Mouse (Mus musculus) heart, embryonic 16.5 days (tissue): ENCODE results near the gene Kcna1. TPM values are rescaled to one million over a fixed set of nuclear protein-coding genes. Genes with fewer than 3 reads are reported as not detected.

Source experiments
- ATAC-seq: fragments of 200-750 bp; cut with Nextera tagmentation; replicated peaks from 2 replicates; pipeline ENCODE4 v1.8.0; 2017; ENCODE audit warnings: moderate number of reproducible peaks; ENCODE audit not compliant: insufficient read depth, low FRiP score; ENCODE audit errors: extremely low read depth
- H3K27ac ChIP-seq: fragments of 300-500 bp; sonication (generic); 2 replicates; pipeline ENCODE4 v1.5.1; 2014; ENCODE audit warnings: mild to moderate bottlenecking, low read length, control low read depth, moderate library complexity
- H3K27me3 ChIP-seq: fragments of 300-500 bp; sonication (generic); 2 replicates; pipeline ENCODE4 v1.6.1; 2014; ENCODE audit warnings: low read length, mixed read lengths; ENCODE audit not compliant: control insufficient read depth, insufficient read depth
- H3K36me3 ChIP-seq: fragments of 300-500 bp; sonication (generic); 2 replicates; pipeline ENCODE4 v1.6.1; 2014; ENCODE audit not compliant: control insufficient read depth, insufficient read depth
- H3K4me1 ChIP-seq: fragments of 300-500 bp; sonication (generic); 2 replicates; pipeline ENCODE4 v1.6.1; 2014; ENCODE audit warnings: low read length, mixed read lengths; ENCODE audit not compliant: control insufficient read depth, insufficient read depth
- H3K4me2 ChIP-seq: fragments of 300-500 bp; sonication (generic); 2 replicates; pipeline ENCODE4 v1.6.1; 2014; ENCODE audit warnings: low read depth, mild to moderate bottlenecking, control low read depth, low read length
- H3K4me3 ChIP-seq: fragments of 300-500 bp; sonication (generic); 2 replicates; pipeline ENCODE4 v1.5.1; 2014; ENCODE audit warnings: mild to moderate bottlenecking, control low read depth, low read length
- H3K9ac ChIP-seq: fragments of 300-500 bp; sonication (generic); 2 replicates; pipeline ENCODE4 v1.6.1; 2014; ENCODE audit warnings: low read length, control low read depth
- H3K9me3 ChIP-seq: fragments of 300-500 bp; sonication (generic); replicated peaks from 2 replicates; pipeline ENCODE4 v1.6.1; 2016; ENCODE audit warnings: low read length; ENCODE audit not compliant: control insufficient read depth
- WGBS: fragments of 180-500 bp; shearing (Covaris S2); extraction: QIAGEN DNeasy Blood & Tissue Kit; methylation state at CpG from one replicate; pipeline ENCODE4 v1.1.7; 2014; 5-methylcytosine and 5-hydroxymethylcytosine counted together
- polyA plus RNA-seq: library from polyadenylated mRNA; unstranded; fragments of >200 nt; fragmentation: Nextera tagmentation; extraction: Ambion mirVana; gene quantifications from 2 replicates; pipeline ENCODE4 v1.2.1, GENCODE M21; 2015

The Kcna1 gene
- polyA plus RNA-seq, 1 experiment from 2014 or later, result 0.37 TPM

DNA sequence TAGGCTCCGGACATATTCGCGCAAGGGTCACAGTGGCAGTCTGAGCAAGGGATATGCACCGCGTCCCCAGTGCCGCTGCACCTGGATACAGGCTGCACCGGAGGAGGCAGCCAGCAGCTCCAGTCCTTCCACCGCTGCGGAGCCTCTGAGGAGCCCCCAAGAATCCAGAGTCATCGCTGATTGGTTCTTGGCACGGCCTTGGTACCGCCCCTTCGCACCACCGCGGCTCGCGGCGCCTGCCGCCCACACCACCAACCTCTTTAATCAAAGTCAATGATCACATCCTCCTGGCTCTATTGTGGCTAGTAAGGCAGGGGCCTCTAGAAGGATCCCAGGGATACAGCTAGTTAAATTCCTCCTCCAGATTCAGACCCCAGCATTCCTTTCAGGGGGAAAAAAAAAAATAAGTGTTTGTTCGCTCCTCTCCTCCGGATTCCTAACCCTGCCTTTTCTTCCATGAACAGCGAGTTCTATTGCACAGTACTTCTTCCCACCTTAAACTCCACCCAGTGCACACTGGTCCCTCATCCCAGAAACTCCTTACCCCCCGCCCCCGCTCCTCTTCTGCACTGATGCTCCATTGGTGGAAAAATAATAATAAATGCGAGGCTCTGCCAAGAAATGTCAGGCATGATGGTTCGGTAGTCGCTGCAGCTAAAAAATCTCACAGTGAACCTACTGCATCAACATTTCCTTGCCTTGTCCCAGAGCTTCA, 383 bp downstream of the Kcna1 start:
- Histone ChIP-seq H3K9me3 (no peaks in the 10 kb centered on the region), H3K4me3 (peak overlapping the region; percentile 55), H3K4me2 (peak overlapping the region; percentile 87), H3K27me3 (peaks cover 69% of the 10 kb centered on the region), H3K9ac (no peak overlapping the region), H3K36me3 (no peaks in the 10 kb centered on the region), H3K27ac (no peak overlapping the region), H3K4me1 (peaks cover 22% of the 10 kb centered on the region)
- 2% methylated on average over 27 of the region's 27 CpGs for WGBS
- peak; percentile 60; the same call in 1 of the 2 replicates for ATAC-seq

DNA sequence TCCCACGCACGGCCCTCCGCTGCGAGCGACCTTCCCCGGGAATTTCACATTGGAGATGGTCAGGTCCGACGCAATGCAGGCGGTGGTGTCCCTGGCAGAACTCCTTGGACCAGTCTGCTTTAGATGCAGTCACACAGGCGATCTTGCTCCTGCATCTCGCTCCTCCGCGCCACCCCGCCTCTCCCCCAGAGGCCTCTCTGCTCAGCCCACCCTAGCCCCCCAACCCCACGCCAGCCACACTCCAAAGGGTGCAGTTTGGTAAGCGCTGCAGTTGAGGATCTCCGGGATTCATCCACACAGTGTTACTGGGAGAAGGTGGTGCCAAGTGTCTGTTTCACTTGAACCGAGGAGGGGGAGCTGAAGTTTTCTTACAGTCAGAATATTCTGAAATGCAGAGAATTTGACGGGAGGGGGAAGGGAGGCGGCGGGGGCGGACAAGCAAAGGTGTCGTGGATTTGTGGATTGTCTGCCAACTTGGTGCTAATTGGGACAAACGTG, 1.1 kb downstream of the Kcna1 start:
- ATAC-seq, result no peak
- no peak overlapping the region for H3K9ac ChIP-seq
- WGBS, result 2% methylated on average over 24 of the region's 24 CpGs
- peak overlapping the region; percentile 87 for H3K4me2 ChIP-seq
- H3K36me3 ChIP-seq, result no peaks in the 10 kb centered on the region
- H3K4me1 ChIP-seq, result peaks cover 22% of the 10 kb centered on the region
- H3K4me3 ChIP-seq, result peak overlapping the region; percentile 55
- H3K27ac ChIP-seq, result no peak overlapping the region
- H3K27me3 ChIP-seq, result peaks cover 71% of the 10 kb centered on the region
- H3K9me3 ChIP-seq, result no peaks in the 10 kb centered on the region

DNA sequence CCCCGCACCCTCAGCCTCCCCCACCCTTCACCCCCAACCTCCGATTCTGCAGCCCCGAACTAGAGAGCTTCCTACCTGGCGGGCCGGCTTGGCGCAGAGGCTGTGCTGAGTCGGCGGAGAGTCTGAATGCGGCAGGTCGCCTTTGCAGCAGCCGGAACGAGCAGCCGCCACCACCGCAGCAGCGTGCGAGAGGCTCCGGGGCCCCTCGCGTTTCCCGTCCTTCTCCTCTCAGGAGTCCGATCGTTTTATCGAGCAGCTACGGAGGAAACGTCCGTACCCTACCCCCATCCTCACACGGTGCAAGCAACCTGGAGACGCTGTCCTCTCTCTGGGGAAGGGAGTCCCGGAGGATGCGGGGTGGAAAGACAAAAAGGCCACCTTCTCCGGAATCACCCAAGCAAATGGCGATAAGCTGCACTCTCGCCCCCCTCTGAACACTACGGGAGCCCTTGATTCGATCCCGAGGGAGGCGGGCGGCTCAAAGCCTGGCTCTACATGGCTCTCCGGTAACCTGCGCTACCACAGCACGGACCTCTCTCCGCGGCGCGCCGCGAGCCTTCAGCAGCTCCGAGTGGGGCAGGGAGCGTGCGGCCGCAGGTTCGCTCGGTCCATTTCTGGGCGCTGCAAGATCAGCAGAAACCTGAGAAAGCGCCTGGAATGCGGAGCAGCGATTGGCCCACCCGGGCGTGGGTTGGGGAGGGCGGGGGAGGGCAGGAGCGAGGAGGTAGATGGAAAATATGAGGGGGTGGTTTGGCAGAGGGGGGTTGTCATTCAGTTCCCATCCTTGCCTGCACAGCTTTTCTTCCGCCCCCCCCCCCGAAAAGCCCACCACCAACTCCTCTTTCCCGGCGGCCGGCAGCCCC, 1.8 kb downstream of the Kcna1 start:
- H3K4me2 ChIP-seq, result peak overlapping the region; percentile 87
- H3K36me3 ChIP-seq, result no peaks in the 10 kb centered on the region
- no peak overlapping the region for H3K9ac ChIP-seq
- H3K4me1 ChIP-seq, result peaks cover 22% of the 10 kb centered on the region
- H3K9me3 ChIP-seq, result no peaks in the 10 kb centered on the region
- peak overlapping the region; percentile 55 for H3K4me3 ChIP-seq
- H3K27ac ChIP-seq, result no peak overlapping the region
- peaks cover 76% of the 10 kb centered on the region for H3K27me3 ChIP-seq
- peak; percentile 23; the same call in 1 of the 2 replicates for ATAC-seq
- under 1% methylated on average over 65 of the region's 66 CpGs for WGBS

DNA sequence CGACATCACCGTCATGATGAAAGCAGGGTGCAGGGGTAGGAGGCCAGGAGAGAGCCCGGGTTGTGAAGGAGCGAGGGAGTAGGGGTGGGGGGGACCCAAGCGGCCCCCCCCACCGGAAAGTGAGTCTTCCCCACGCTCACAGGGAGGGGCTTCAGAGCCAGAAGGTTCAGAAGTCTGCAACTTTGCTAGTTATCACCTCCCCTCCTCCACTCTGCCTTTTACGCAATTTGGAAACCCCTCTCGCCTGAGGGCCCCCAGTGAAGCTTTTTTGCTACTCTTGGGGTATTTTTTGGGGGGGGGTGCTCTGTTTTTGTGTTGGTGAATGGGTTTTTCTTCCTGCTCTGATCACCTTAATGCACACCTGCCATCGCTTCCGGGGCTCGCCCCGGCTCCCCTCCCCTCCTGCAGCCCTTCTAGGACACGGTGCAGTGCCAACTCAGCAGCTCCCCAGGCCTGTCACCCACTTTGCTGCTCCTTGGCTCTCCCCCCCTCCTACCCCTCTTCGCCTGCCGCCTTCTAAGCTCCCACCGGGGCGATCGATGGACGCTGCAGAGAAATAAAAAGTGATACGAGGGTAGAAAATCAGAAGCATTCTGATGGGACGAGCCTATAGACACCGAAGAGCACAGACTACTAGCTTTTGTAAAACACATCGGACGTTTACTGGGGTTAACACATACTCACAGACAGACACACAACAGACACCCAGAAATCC, 2.7 kb downstream of the Kcna1 start:
- H3K27ac ChIP-seq, result no peak overlapping the region
- ATAC-seq, result no peak
- peaks cover 22% of the 10 kb centered on the region for H3K4me1 ChIP-seq
- peak overlapping the region; percentile 87 for H3K4me2 ChIP-seq
- peaks cover 80% of the 10 kb centered on the region for H3K27me3 ChIP-seq
- no peaks in the 10 kb centered on the region for H3K9me3 ChIP-seq
- H3K9ac ChIP-seq, result no peak overlapping the region
- H3K4me3 ChIP-seq, result peak overlapping the region; percentile 55
- under 1% methylated on average over 25 of the region's 25 CpGs for WGBS
- H3K36me3 ChIP-seq, result no peaks in the 10 kb centered on the region

DNA sequence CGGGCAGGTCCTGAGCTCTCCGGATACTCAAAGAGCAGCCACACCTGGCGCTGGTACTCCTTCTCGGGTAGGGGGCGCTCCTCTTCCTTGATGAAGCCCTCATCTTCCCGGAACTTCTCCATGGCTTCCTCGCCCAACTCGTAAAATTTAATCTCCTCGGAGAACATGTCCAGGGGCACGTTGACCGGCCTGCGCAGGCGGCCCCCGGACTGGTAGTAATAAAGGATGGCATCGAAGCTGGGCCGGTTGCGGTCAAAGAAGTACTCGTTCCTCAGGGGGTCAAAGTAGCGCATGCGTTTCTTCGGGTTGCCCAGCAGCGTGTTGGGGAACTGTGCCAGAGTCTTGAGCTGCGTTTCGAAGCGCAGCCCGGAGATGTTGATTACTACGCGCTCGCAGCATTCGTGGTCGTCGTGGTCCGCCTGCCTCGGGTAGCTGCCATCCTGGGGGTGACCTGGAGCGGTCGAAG, 3.3 kb downstream of the Kcna1 start:
- H3K27me3 ChIP-seq, result peaks cover 80% of the 10 kb centered on the region
- ATAC-seq, result no peak
- no peaks in the 10 kb centered on the region for H3K9me3 ChIP-seq
- no peak overlapping the region for H3K9ac ChIP-seq
- no peaks in the 10 kb centered on the region for H3K36me3 ChIP-seq
- H3K4me3 ChIP-seq, result peak overlapping the region; percentile 55
- H3K4me1 ChIP-seq, result peaks cover 22% of the 10 kb centered on the region
- WGBS, result 3% methylated on average over 36 of the region's 36 CpGs
- peak overlapping the region; percentile 87 for H3K4me2 ChIP-seq
- H3K27ac ChIP-seq, result no peak overlapping the region

DNA sequence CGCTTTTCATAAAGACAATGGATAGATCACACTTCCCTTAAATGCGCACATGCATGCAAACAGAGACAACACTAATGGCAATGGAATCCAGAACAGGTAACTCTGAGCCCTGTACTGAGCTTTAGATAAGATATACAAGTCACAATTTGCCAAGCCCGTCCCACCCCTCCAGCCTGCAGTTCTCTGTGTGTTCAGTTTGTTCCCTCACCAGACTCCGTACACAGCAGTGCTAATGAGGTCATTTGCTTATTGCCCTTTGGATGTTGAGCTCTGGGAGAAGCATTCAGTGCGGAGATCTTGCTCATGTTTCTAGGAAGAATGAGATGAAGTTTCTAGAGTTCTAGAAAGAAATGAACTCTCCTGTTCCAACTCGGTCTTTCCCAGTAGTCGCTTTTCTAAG, 17.7 kb downstream of the Kcna1 start:
- H3K9me3 ChIP-seq, result no peaks in the 10 kb centered on the region
- no peak for ATAC-seq
- WGBS, result 81% methylated on average over 7 of the region's 7 CpGs
- H3K9ac ChIP-seq, result no peak overlapping the region
- no peaks in the 10 kb centered on the region for H3K27me3 ChIP-seq
- H3K27ac ChIP-seq, result no peak overlapping the region
- H3K4me3 ChIP-seq, result no peak overlapping the region
- H3K4me2 ChIP-seq, result no peak overlapping the region
- no peaks in the 10 kb centered on the region for H3K36me3 ChIP-seq
- H3K4me1 ChIP-seq, result no peaks in the 10 kb centered on the region

DNA sequence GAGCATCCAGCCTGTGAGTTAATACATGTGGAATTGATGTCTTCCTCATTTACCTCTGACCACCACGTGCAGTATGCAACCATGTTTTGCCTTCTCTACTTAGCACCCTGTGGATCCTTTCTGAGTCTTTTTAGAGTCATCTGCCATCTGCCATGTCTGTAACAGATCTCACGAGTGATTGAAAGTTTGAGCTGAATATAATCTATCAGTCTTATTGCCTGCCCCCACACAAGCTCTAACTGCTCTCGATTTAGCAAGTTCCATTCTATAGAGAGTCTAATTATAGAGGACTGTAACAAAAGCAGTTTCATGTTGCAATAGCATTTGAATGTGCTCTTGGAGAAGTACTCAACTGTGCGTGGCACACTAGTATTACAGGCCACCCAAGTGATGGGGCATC, 27.7 kb downstream of the Kcna1 start:
- H3K27ac ChIP-seq, result no peak overlapping the region
- no peak for ATAC-seq
- H3K9ac ChIP-seq, result no peak overlapping the region
- H3K36me3 ChIP-seq, result no peaks in the 10 kb centered on the region
- no peak overlapping the region for H3K4me3 ChIP-seq
- H3K4me2 ChIP-seq, result no peak overlapping the region
- H3K9me3 ChIP-seq, result no peaks in the 10 kb centered on the region
- WGBS, result 65% methylated on average over 4 of the region's 4 CpGs
- no peaks in the 10 kb centered on the region for H3K27me3 ChIP-seq
- H3K4me1 ChIP-seq, result no peaks in the 10 kb centered on the region

DNA sequence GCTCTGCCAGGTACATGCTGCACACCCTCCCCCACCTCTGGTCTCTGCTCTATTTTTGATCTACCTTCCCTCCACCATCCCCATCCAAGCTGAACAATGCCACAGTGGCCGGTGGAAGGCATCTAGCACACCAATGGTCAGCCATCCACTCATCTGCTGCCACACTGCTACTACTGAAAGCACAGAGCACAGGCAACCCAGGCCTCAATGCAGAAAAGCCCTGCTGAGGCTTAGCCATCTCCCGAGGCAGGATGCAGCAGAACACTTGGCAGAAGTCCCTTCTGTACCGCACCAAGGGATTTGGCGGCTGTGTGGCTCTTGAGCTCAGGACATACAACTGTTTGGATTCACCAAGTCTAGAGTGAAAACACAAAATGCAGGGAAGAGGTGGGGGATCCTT, 35.4 kb downstream of the Kcna1 start:
- no peaks in the 10 kb centered on the region for H3K27me3 ChIP-seq
- H3K4me3 ChIP-seq, result no peak overlapping the region
- ATAC-seq, result no peak
- no peak overlapping the region for H3K9ac ChIP-seq
- H3K4me1 ChIP-seq, result no peaks in the 10 kb centered on the region
- H3K9me3 ChIP-seq, result no peaks in the 10 kb centered on the region
- H3K4me2 ChIP-seq, result no peak overlapping the region
- no peaks in the 10 kb centered on the region for H3K36me3 ChIP-seq
- no peak overlapping the region for H3K27ac ChIP-seq
- WGBS, result 65% methylated on average over 4 of the region's 4 CpGs
